Mouse (Mus musculus) hindbrain, embryonic 14.5 days (tissue): Measurements from ENCODE around the gene Yaf2. TPM values are rescaled to one million over a fixed set of nuclear protein-coding genes. Genes with fewer than 3 reads are reported as not detected.
"Not testable (repeated sequence)": the region's sequence is repeated elsewhere in the genome, so short reads cannot be mapped to it uniquely, and the experiment has no call there.

ENCODE experiments used
- ATAC-seq: fragments of 200-750 bp; cut with Nextera tagmentation; 2 replicates; pipeline ENCODE4 v1.8.0; 2017; ENCODE audit warnings: moderate number of reproducible peaks, mild to moderate bottlenecking, moderate TSS enrichment, moderate library complexity; ENCODE audit not compliant: low FRiP score
- DNase-seq: peaks from one replicate; pipeline ENCODE4 v3.0.0-alpha.2; 2015; ENCODE audit warnings: low spot score
- H3K27ac ChIP-seq: fragments of 300-500 bp; sonication (generic); 2 replicates; pipeline ENCODE4 v1.5.1; 2014; ENCODE audit warnings: mild to moderate bottlenecking, moderate library complexity
- H3K27me3 ChIP-seq: fragments of 300-500 bp; sonication (generic); 2 replicates; pipeline ENCODE4 v1.6.1; 2014; ENCODE audit warnings: mild to moderate bottlenecking, low read length, mixed read lengths; ENCODE audit not compliant: control insufficient read depth, insufficient read depth
- H3K36me3 ChIP-seq: fragments of 300-500 bp; sonication (generic); replicated peaks from 2 replicates; pipeline ENCODE4 v1.6.1; 2014; ENCODE audit not compliant: control insufficient read depth, insufficient read depth
- H3K4me1 ChIP-seq: fragments of 300-500 bp; sonication (generic); replicated peaks from 2 replicates; pipeline ENCODE4 v1.6.1; 2014; ENCODE audit warnings: antibody characterized with exemption, low read length, mixed read lengths; ENCODE audit not compliant: control insufficient read depth, insufficient read depth
- H3K4me2 ChIP-seq: fragments of 300-500 bp; sonication (generic); replicated peaks from 2 replicates; pipeline ENCODE4 v1.6.1; 2014; ENCODE audit warnings: mild to moderate bottlenecking, moderate library complexity
- H3K4me3 ChIP-seq: fragments of 300-500 bp; sonication (generic); replicated peaks from 2 replicates; pipeline ENCODE4 v1.5.1; 2014; ENCODE audit warnings: mild to moderate bottlenecking, low read length
- H3K9ac ChIP-seq: fragments of 300-500 bp; sonication (generic); 2 replicates; pipeline ENCODE4 v1.6.1; 2014
- H3K9me3 ChIP-seq: fragments of 300-500 bp; sonication (generic); 2 replicates; pipeline ENCODE4 v1.6.1; 2016; ENCODE audit warnings: low read length; ENCODE audit not compliant: control insufficient read depth
- WGBS: fragments of 180-500 bp; shearing (Covaris S2); extraction: QIAGEN DNeasy Blood & Tissue Kit; methylation state at CpG from one replicate; pipeline ENCODE4 v1.1.7; 2014; 5-methylcytosine and 5-hydroxymethylcytosine counted together
- polyA plus RNA-seq: library from polyadenylated mRNA; unstranded; fragments of >200 nt; fragmentation: Nextera tagmentation; extraction: Ambion mirVana; gene quantifications from 2 replicates; pipeline ENCODE4 v1.2.1, GENCODE M21; 2014

Yaf2 gene
- polyA plus RNA-seq, 1 experiment from 2014 or later, result 136 TPM

GRCm38 (mm10) chr15:93340630-93341379 lies 4.1 kb upstream of the Yaf2 start:
- Histone ChIP-seq H3K27me3 (no peaks in the 10 kb centered on the region), H3K4me2 (no peak overlapping the region), H3K27ac (no peak overlapping the region), H3K4me1 (peaks cover 6% of the 10 kb centered on the region; the same call in 1 of the 2 replicates), H3K9me3 (no peaks in the 10 kb centered on the region), H3K36me3 (no peaks in the 10 kb centered on the region), H3K9ac (no peak overlapping the region), H3K4me3 (no peak overlapping the region)
- ATAC-seq (no peak), DNase-seq (no peak)
- WGBS, result 91% methylated on average over 10 of the region's 10 CpGs

DNA sequence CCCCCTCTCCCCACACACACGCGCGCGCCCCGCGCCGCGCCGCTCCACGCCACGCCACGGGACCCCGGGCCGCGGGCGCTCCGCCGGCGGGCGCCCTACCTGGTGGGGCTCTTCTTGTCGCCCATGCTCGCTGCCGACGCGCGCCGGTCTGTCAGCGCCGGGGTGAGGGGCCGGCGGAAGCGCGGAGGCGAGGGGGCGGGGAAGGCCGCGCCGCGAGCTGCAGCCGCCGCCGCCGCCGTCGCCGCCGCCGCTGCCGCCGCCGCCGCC lies 144 bp downstream of the Yaf2 start:
- 0% methylated on average over 20 of the region's 52 CpGs for WGBS
- no peak for ATAC-seq
- peak overlapping the region; percentile 88 for H3K4me2 ChIP-seq

DNA sequence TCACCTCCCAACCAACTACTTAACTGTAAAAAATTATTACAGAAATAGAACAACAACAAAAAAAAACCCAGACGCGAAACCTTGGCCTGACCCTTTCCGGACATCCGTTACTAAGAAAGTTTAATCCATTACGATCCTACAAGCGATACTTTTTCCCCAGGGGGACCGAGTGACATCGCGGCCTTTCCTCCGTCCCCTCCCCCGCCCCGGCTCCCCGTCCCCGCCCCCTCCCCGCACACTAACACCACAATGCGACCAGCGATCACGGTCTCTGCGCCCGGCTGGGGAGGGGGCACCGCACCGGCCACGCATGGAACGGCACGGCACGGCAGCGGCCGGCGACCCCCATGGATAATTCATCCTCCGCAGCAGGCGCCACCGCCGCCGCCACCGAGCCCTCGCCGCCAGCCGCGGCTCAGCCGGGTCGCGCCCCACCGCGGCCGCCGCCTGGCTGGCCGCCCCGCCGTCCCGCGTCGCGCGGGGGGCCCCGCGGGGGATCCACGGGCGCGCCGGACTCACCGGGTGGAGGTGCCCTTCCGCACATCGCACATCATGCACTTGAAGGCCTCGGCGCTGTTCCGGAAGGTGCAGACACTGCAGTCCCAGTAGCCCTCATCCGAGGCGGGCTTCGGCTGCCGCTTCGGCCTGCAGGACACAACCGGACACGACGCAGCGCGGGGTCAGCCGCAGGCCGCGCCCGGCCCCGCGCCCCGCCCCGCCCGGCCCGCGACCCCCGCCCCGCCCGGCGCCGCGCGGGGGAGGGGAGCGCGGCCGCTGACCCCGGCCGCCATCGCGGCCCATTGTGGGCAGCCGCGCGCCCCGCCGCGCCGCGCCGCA lies 696 bp downstream of the Yaf2 start:
- H3K27ac ChIP-seq, result peak overlapping the region; percentile 94
- H3K9me3 ChIP-seq, result no peaks in the 10 kb centered on the region
- H3K27me3 ChIP-seq, result no peaks in the 10 kb centered on the region
- H3K4me1 ChIP-seq, result peaks cover 9% of the 10 kb centered on the region
- peak overlapping the region; percentile 93 for H3K9ac ChIP-seq
- peak; percentile 67 for ATAC-seq
- under 1% methylated on average over 64 of the region's 110 CpGs for WGBS
- H3K4me2 ChIP-seq, result peak overlapping the region; percentile 88
- peaks cover 9% of the 10 kb centered on the region; the same call in 1 of the 2 replicates for H3K36me3 ChIP-seq
- H3K4me3 ChIP-seq, result peak overlapping the region; percentile 77
- DNase-seq, result peak; percentile 54

More for the DNA sequence above, 144 bp downstream of the Yaf2 start:
- peaks cover 9% of the 10 kb centered on the region for H3K4me1 ChIP-seq
- no peaks in the 10 kb centered on the region for H3K9me3 ChIP-seq
- H3K27me3 ChIP-seq, result no peaks in the 10 kb centered on the region
- H3K9ac ChIP-seq, result peak overlapping the region; percentile 93
- DNase-seq, result no peak
- peak overlapping the region; percentile 77 for H3K4me3 ChIP-seq
- peak overlapping the region; percentile 94 for H3K27ac ChIP-seq
- peaks cover 8% of the 10 kb centered on the region; the same call in 1 of the 2 replicates for H3K36me3 ChIP-seq

- H3K4me2 ChIP-seq, result no peak overlapping the region
- no peak for DNase-seq
- WGBS, result 94% methylated on average over 11 of the region's 11 CpGs
- ATAC-seq, result no peak
- H3K9me3 ChIP-seq, result no peaks in the 10 kb centered on the region
- H3K4me3 ChIP-seq, result no peak overlapping the region
- peaks cover 3% of the 10 kb centered on the region; the same call in 1 of the 2 replicates for H3K4me1 ChIP-seq
- no peak overlapping the region for H3K27ac ChIP-seq
- H3K36me3 ChIP-seq, result peaks cover 14% of the 10 kb centered on the region
- no peaks in the 10 kb centered on the region for H3K27me3 ChIP-seq
- no peak overlapping the region for H3K9ac ChIP-seq
Observed at GRCm38 (mm10) chr15:93331256-93331655, 5.5 kb downstream of the Yaf2 start.

DNA sequence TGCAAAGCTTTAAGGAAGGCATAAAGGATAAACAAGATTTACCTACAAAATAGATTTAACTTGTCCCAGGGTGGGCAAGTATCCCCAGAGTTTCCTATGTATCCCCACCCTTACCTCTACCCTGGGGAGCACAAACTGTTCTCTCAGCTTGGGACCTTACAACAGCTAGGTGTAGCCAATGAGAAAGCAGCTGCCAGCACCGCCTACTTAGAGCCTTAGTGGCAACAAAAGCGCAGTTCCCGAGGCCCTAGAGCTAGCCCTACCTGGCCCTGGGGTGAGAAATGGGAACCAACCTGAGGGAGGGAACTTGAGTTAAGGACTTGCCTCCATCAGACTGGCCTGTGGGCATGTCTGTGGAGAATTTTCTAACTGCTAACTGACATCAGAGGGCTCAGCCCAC lies 9.5 kb downstream of the Yaf2 start:
- no peak for ATAC-seq
- no peak for DNase-seq
- no peak overlapping the region for H3K4me2 ChIP-seq
- no peak overlapping the region for H3K4me3 ChIP-seq
- WGBS, result 54% methylated on average over 3 of the region's 3 CpGs
- H3K27ac ChIP-seq, result no peak overlapping the region
- no peak overlapping the region for H3K9ac ChIP-seq
- H3K36me3 ChIP-seq, result peaks cover 9% of the 10 kb centered on the region
- H3K9me3 ChIP-seq, result no peaks in the 10 kb centered on the region
- no peaks in the 10 kb centered on the region for H3K27me3 ChIP-seq
- H3K4me1 ChIP-seq, result no peaks in the 10 kb centered on the region

DNA sequence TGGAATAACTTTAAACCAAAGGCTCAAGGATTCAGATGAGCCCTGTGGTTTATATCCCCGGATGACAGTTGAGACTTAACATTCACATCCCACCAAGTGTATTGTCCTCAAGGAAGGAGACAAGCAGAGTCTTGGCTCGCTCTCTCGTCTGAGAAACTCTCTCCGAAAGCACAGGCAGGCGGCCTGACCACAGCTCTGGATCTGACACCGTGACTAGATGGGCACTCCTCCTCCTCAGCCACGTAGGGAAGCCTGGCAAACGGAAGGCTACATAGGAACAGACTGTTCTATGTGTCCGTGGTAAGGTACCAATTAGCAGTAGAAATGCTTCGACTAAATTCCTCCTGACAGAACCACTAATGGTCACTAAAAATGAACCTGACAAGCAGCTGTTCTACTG lies 10.1 kb downstream of the Yaf2 start:
- Histone ChIP-seq H3K36me3 (peaks cover 7% of the 10 kb centered on the region), H3K4me2 (no peak overlapping the region), H3K9me3 (no peaks in the 10 kb centered on the region), H3K4me1 (no peaks in the 10 kb centered on the region), H3K9ac (no peak overlapping the region), H3K4me3 (no peak overlapping the region), H3K27me3 (no peaks in the 10 kb centered on the region), H3K27ac (no peak overlapping the region)
- ATAC-seq (no peak), DNase-seq (no peak)
- 80% methylated on average over 10 of the region's 10 CpGs for WGBS

GRCm38 (mm10) chr15:93325360-93325759 lies 11.4 kb downstream of the Yaf2 start:
- ATAC-seq (no peak), DNase-seq (no peak)
- no peaks in the 10 kb centered on the region for H3K4me1 ChIP-seq
- H3K9ac ChIP-seq, result no peak overlapping the region
- H3K4me2 ChIP-seq, result no peak overlapping the region
- H3K4me3 ChIP-seq, result no peak overlapping the region
- WGBS, result 79% methylated on average over 5 of the region's 5 CpGs
- peaks cover 4% of the 10 kb centered on the region for H3K36me3 ChIP-seq
- no peaks in the 10 kb centered on the region for H3K9me3 ChIP-seq
- H3K27me3 ChIP-seq, result no peaks in the 10 kb centered on the region
- H3K27ac ChIP-seq, result no peak overlapping the region

DNA sequence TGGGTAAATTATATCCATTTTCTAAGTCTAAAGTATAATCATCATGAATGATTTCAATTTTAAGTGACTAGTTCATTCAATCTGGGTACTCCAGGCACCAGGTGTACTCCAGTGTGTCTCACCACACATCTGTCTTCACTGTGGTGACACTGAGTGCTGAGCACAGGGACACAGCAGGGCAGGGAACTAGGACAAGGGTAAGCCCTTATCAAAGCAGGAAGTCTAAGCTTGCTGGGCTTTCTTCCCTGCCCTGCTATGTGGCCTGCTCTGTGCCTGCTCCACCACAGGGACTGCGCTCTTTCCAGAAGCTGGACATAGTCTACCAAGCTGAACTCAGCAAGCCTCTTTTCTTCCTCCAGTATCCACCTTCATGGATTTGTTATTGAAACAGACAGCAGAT lies 18.0 kb downstream of the Yaf2 start:
- DNase-seq, result no peak
- no peak overlapping the region for H3K4me2 ChIP-seq
- WGBS, result 83% methylated on average over 1 of the region's 1 CpGs
- no peak overlapping the region for H3K4me3 ChIP-seq
- no peak overlapping the region for H3K9ac ChIP-seq
- no peaks in the 10 kb centered on the region for H3K9me3 ChIP-seq
- H3K4me1 ChIP-seq, result no peaks in the 10 kb centered on the region
- no peak for ATAC-seq
- H3K27me3 ChIP-seq, result no peaks in the 10 kb centered on the region
- H3K27ac ChIP-seq, result no peak overlapping the region
- H3K36me3 ChIP-seq, result no peaks in the 10 kb centered on the region

GRCm38 (mm10) chr15:93310304-93310703 lies 26.4 kb downstream of the Yaf2 start:
- H3K27me3 ChIP-seq, H3K9me3 ChIP-seq, DNase-seq, H3K9ac ChIP-seq, H3K27ac ChIP-seq, H3K36me3 ChIP-seq, H3K4me1 ChIP-seq, H3K4me2 ChIP-seq, H3K4me3 ChIP-seq, ATAC-seq: not testable (repeated sequence)
- 97% methylated on average over 4 of the region's 4 CpGs for WGBS
